Mouse (Mus musculus) layer of hippocampus, adult 2 months (tissue): ENCODE data around the gene Relb. TPM values are rescaled to one million over a fixed set of nuclear protein-coding genes. Genes with fewer than 3 reads are reported as not detected.
A peak's percentile ranks its signal among the peaks of the same experiment; 100 is the strongest.

Experiments
- DNase-seq, 2 experiments: peaks; one replicate each; pipeline ENCODE4 v3.0.0; 2022; ENCODE audit warnings: low spot score in 2 of 2
- H3K27ac ChIP-seq: fragments of 200-600 bp; 2 replicates; pipeline ENCODE4 v1.8.1; 2022
- H3K4me3 ChIP-seq: fragments of 200-600 bp; 2 replicates; pipeline ENCODE4 v1.8.1; 2022; ENCODE audit warnings: mild to moderate bottlenecking
- CTCF ChIP-seq: fragments of 200-600 bp; conservative IDR thresholded peaks from 2 replicates; pipeline ENCODE4 v1.8.1; 2022; ENCODE audit warnings: antibody characterized with exemption, mild to moderate bottlenecking, moderate library complexity
- total RNA-seq, 2 experiments: library from RNA; stranded (reverse); gene quantifications; 2 replicates each; pipeline ENCODE4 v1.2.3; 2021

Gene Relb
- total RNA-seq, 2 experiments from 2014 or later, result 9.8 to 11.3 TPM

GRCm38 (mm10) chr7:19663940-19664339 lies 34.7 kb upstream of the Relb start:
- H3K27ac ChIP-seq, result peak overlapping the region; percentile 86
- TF ChIP-seq CTCF, result no peak
- DNase-seq, result no peak
- H3K4me3 ChIP-seq, result peak overlapping the region; percentile 71

- H3K27ac ChIP-seq, result no peak overlapping the region
Observed at GRCm38 (mm10) chr7:19652614-19653013, 23.4 kb upstream of the Relb start.

GRCm38 (mm10) chr7:19651063-19651786 lies 22.0 kb upstream of the Relb start:
- peak overlapping the region; percentile 3; the same call in 1 of the 2 replicates for H3K27ac ChIP-seq
- no peak for TF ChIP-seq CTCF
- H3K4me3 ChIP-seq, result no peak overlapping the region
- no peak for DNase-seq

More at GRCm38 (mm10) chr7:19652614-19653013, 23.4 kb upstream of the Relb start:
- no peak overlapping the region for H3K4me3 ChIP-seq
- no peak for DNase-seq
- no peak for TF ChIP-seq CTCF

- Histone ChIP-seq H3K27ac (0 out of 2 replicates have a peak overlapping the region, but pooled peaks have one; percentile 4), H3K4me3 (no peak overlapping the region)
- TF ChIP-seq CTCF, result no peak
- DNase-seq, result no peak
Observed at GRCm38 (mm10) chr7:19641223-19641622, 12.0 kb upstream of the Relb start.

- TF ChIP-seq CTCF, result no peak
Observed at GRCm38 (mm10) chr7:19635074-19635827, 6.0 kb upstream of the Relb start.

GRCm38 (mm10) chr7:19634591-19634990 lies 5.4 kb upstream of the Relb start:
- no peak overlapping the region for H3K27ac ChIP-seq
- DNase-seq, result no peak
- TF ChIP-seq CTCF, result no peak
- no peak overlapping the region for H3K4me3 ChIP-seq

More at GRCm38 (mm10) chr7:19635074-19635827, 6.0 kb upstream of the Relb start:
- H3K27ac ChIP-seq, result no peak overlapping the region
- DNase-seq, result no peak
- no peak overlapping the region for H3K4me3 ChIP-seq

GRCm38 (mm10) chr7:19633855-19634254 lies 4.6 kb upstream of the Relb start:
- no peak for DNase-seq
- H3K4me3 ChIP-seq, result no peak overlapping the region
- H3K27ac ChIP-seq, result no peak overlapping the region
- TF ChIP-seq CTCF, result no peak

- DNase-seq, result no peak
- Histone ChIP-seq H3K4me3 (no peak overlapping the region), H3K27ac (no peak overlapping the region)
- no peak for TF ChIP-seq CTCF
Observed at GRCm38 (mm10) chr7:19633197-19633596, 4.0 kb upstream of the Relb start.

- DNase-seq, result no peak
- no peak overlapping the region for H3K27ac ChIP-seq
- no peak for TF ChIP-seq CTCF
- no peak overlapping the region for H3K4me3 ChIP-seq
Observed at GRCm38 (mm10) chr7:19632720-19633119, 3.5 kb upstream of the Relb start.

- no peak for TF ChIP-seq CTCF
- DNase-seq, result no peak
- Histone ChIP-seq H3K4me3 (no peak overlapping the region), H3K27ac (no peak overlapping the region)
Observed at GRCm38 (mm10) chr7:19632275-19632674, 3.0 kb upstream of the Relb start.

GRCm38 (mm10) chr7:19628536-19629360 lies 490 bp downstream of the Relb start:
- peak overlapping the region; percentile 86 for H3K27ac ChIP-seq
- DNase-seq, result peak; percentile 82 to 90

GRCm38 (mm10) chr7:19628192-19628535 lies 1.1 kb downstream of the Relb start:
- TF ChIP-seq CTCF, result no peak
- Histone ChIP-seq H3K27ac (peak overlapping the region; percentile 86; the same call in 1 of the 2 replicates), H3K4me3 (peak overlapping the region; percentile 91)
- no peak for DNase-seq

More at GRCm38 (mm10) chr7:19628536-19629360, 490 bp downstream of the Relb start:
- peak overlapping the region; percentile 91 for H3K4me3 ChIP-seq
- no peak for TF ChIP-seq CTCF

GRCm38 (mm10) chr7:19627721-19628120 lies 1.5 kb downstream of the Relb start:
- no peak for TF ChIP-seq CTCF
- Histone ChIP-seq H3K4me3 (0 out of 2 replicates have a peak overlapping the region, but pooled peaks have one; percentile 91), H3K27ac (no peak overlapping the region)
- no peak for DNase-seq
